Mouse (Mus musculus) activated CD4-positive, CD25-positive, alpha-beta regulatory T cell (primary cell): ENCODE data around the gene Akr1c18. TPM values are rescaled to one million over a fixed set of nuclear protein-coding genes. Genes with fewer than 3 reads are reported as not detected.

Experiments
- polyA plus RNA-seq, 2 experiments: library from polyadenylated mRNA; unstranded; fragments of 100-300 nt; shearing (Covaris generic); gene quantifications; one replicate each; pipeline ENCODE4 v1.2.1; 2017

The Akr1c18 gene
- 1 to 10 TPM; 1.6 to 4.9 TPM for polyA plus RNA-seq

GRCm38 (mm10) chr13:4150518-4150917, at the start of gene Akr1c18:
Gene Akr1c18, minus strand, starts transcription at chr13:4150654.

GRCm38 (mm10) chr13:4190904-4191303, 40.5 kb upstream of the Akr1c18 start, which contains the start of gene Akr1c13:
Gene Akr1c13, plus strand, starts transcription at chr13:4191150.

Other genes starting within 250 kb of the Akr1c18 start
- 10 to 100 TPM; 19.5 to 25.6 TPM for gene Net1, start 232.4 kb downstream of the Akr1c18 start, polyA plus RNA-seq
- gene Tubal3, start 232.4 kb downstream of the Akr1c18 start, polyA plus RNA-seq: under 1 TPM; 0.60 to 0.68 TPM
- not detected for gene Ucn3, start 205.3 kb downstream of the Akr1c18 start, polyA plus RNA-seq
- gene Akr1c14, start 101.6 kb downstream of the Akr1c18 start, polyA plus RNA-seq: under 1 TPM in 1 of 2 experiments, not detected in 1; 0.75 TPM
- 10 to 100 TPM; 19.8 to 44.6 TPM for gene Akr1c13, start 40.5 kb upstream of the Akr1c18 start, polyA plus RNA-seq
- gene Akr1c19, start 78.0 kb upstream of the Akr1c18 start, polyA plus RNA-seq: under 1 TPM in 1 of 2 experiments, not detected in 1; 0.09 TPM
- gene Akr1c12, start 128.8 kb upstream of the Akr1c18 start, polyA plus RNA-seq: 10 to 100 TPM in 1 of 2 experiments, 1 to 10 TPM in 1; 4.3 to 22.0 TPM